Mouse (Mus musculus) intestine, postnatal 0 days (tissue): ENCODE results near the gene Trappc12. TPM values are rescaled to one million over a fixed set of nuclear protein-coding genes. Genes with fewer than 3 reads are reported as not detected.
A peak's percentile ranks its signal among the peaks of the same experiment; 100 is the strongest.

Experiments used
- ATAC-seq: fragments of 200-750 bp; cut with Nextera tagmentation; 2 replicates; pipeline ENCODE4 v1.8.0; 2017; ENCODE audit warnings: mild to moderate bottlenecking, moderate TSS enrichment, moderate library complexity
- H3K27ac ChIP-seq: fragments of 300-500 bp; sonication (generic); 2 replicates; pipeline ENCODE4 v1.5.1; 2014; ENCODE audit warnings: mild to moderate bottlenecking, low read depth, low read length, moderate library complexity
- H3K27me3 ChIP-seq: fragments of 300-500 bp; sonication (generic); replicated peaks from 2 replicates; pipeline ENCODE4 v1.6.1; 2014; ENCODE audit warnings: low read length, mixed read lengths; ENCODE audit not compliant: control insufficient read depth, insufficient read depth
- H3K36me3 ChIP-seq: fragments of 300-500 bp; sonication (generic); 2 replicates; pipeline ENCODE4 v1.6.1; 2014; ENCODE audit warnings: mild to moderate bottlenecking, moderate library complexity; ENCODE audit not compliant: control insufficient read depth, insufficient read depth
- H3K4me1 ChIP-seq: fragments of 300-500 bp; sonication (generic); replicated peaks from 2 replicates; pipeline ENCODE4 v1.6.1; 2014; ENCODE audit warnings: antibody characterized with exemption, low read length, mixed read lengths; ENCODE audit not compliant: control insufficient read depth, insufficient read depth
- H3K4me2 ChIP-seq: fragments of 300-500 bp; sonication (generic); replicated peaks from 2 replicates; pipeline ENCODE4 v1.6.1; 2014; ENCODE audit warnings: low read depth, mild to moderate bottlenecking, moderate library complexity
- H3K4me3 ChIP-seq: fragments of 300-500 bp; sonication (generic); 2 replicates; pipeline ENCODE4 v1.5.1; 2014; ENCODE audit warnings: low read depth, low read length
- H3K9ac ChIP-seq: fragments of 300-500 bp; sonication (generic); 2 replicates; pipeline ENCODE4 v1.6.1; 2014; ENCODE audit warnings: mild to moderate bottlenecking, low read depth, low read length
- H3K9me3 ChIP-seq: fragments of 300-500 bp; sonication (generic); 2 replicates; pipeline ENCODE4 v1.6.1; 2016; ENCODE audit warnings: mixed run types; ENCODE audit not compliant: control insufficient read depth
- CTCF ChIP-seq: sonication (generic); IDR thresholded peaks from 2 replicates; pipeline ENCODE4 v1.5.1; 2016; ENCODE audit warnings: low read depth, mild to moderate bottlenecking, control low read depth, antibody characterized with exemption, moderate library complexity
- WGBS: fragments of 180-500 bp; shearing (Covaris S2); extraction: QIAGEN DNeasy Blood & Tissue Kit; methylation state at CpG from one replicate; pipeline ENCODE4 v1.1.7; 2014; 5-methylcytosine and 5-hydroxymethylcytosine counted together
- polyA plus RNA-seq: library from polyadenylated mRNA; unstranded; fragments of >200 nt; fragmentation: Nextera tagmentation; extraction: Ambion mirVana; gene quantifications from 2 replicates; pipeline ENCODE4 v1.2.1, GENCODE M21; 2015

Gene Trappc12
- polyA plus RNA-seq, 1 experiment from 2014 or later, result 15.3 TPM

GRCm38 (mm10) chr12:28686199-28686879 lies 63.9 kb downstream of the Trappc12 start:
- Histone ChIP-seq H3K36me3 (peaks cover 21% of the 10 kb centered on the region), H3K9ac (no peak overlapping the region), H3K27ac (peak overlapping the region; percentile 54; the same call in 1 of the 2 replicates), H3K9me3 (no peaks in the 10 kb centered on the region), H3K4me3 (no peak overlapping the region), H3K27me3 (no peaks in the 10 kb centered on the region), H3K4me2 (peak overlapping the region; percentile 9; the same call in 1 of the 2 replicates), H3K4me1 (no peaks in the 10 kb centered on the region)
- WGBS, result 41% methylated on average over 8 of the region's 8 CpGs
- no peak for TF ChIP-seq CTCF
- ATAC-seq, result peak; percentile 72

GRCm38 (mm10) chr12:28685771-28686170 lies 64.5 kb downstream of the Trappc12 start:
- no peak for ATAC-seq
- Histone ChIP-seq H3K27me3 (no peaks in the 10 kb centered on the region), H3K27ac (peak overlapping the region; percentile 54; the same call in 1 of the 2 replicates), H3K4me3 (no peak overlapping the region), H3K4me1 (no peaks in the 10 kb centered on the region), H3K4me2 (no peak overlapping the region), H3K9me3 (no peaks in the 10 kb centered on the region), H3K36me3 (peaks cover 16% of the 10 kb centered on the region), H3K9ac (no peak overlapping the region)
- no peak for TF ChIP-seq CTCF
- WGBS, result 58% methylated on average over 3 of the region's 3 CpGs

GRCm38 (mm10) chr12:28684674-28685073 lies 65.6 kb downstream of the Trappc12 start:
- H3K36me3 ChIP-seq, result peaks cover 12% of the 10 kb centered on the region; the same call in 1 of the 2 replicates
- no peaks in the 10 kb centered on the region for H3K4me1 ChIP-seq
- no peak for ATAC-seq
- no peak overlapping the region for H3K4me3 ChIP-seq
- WGBS, result 96% methylated on average over 1 of the region's 1 CpGs
- H3K27ac ChIP-seq, result no peak overlapping the region
- TF ChIP-seq CTCF, result no peak
- H3K4me2 ChIP-seq, result no peak overlapping the region
- no peak overlapping the region for H3K9ac ChIP-seq
- H3K9me3 ChIP-seq, result no peaks in the 10 kb centered on the region
- H3K27me3 ChIP-seq, result no peaks in the 10 kb centered on the region

GRCm38 (mm10) chr12:28675925-28676209 lies 74.4 kb downstream of the Trappc12 start:
- H3K4me1 ChIP-seq, result 0 out of 2 replicates have a peak, but pooled peaks cover 4% of the 10 kb centered on the region
- H3K4me2 ChIP-seq, result peak overlapping the region; percentile 67
- peak overlapping the region; percentile 37; the same call in 1 of the 2 replicates for H3K9ac ChIP-seq
- H3K9me3 ChIP-seq, result no peaks in the 10 kb centered on the region
- no peaks in the 10 kb centered on the region for H3K27me3 ChIP-seq
- H3K4me3 ChIP-seq, result peak overlapping the region; percentile 69
- no peak for ATAC-seq
- H3K36me3 ChIP-seq, result peaks cover 12% of the 10 kb centered on the region; the same call in 1 of the 2 replicates
- H3K27ac ChIP-seq, result peak overlapping the region; percentile 90
- no peak for TF ChIP-seq CTCF
- WGBS, result 38% methylated on average over 5 of the region's 5 CpGs

- no peaks in the 10 kb centered on the region for H3K27me3 ChIP-seq
- 2% methylated on average over 53 of the region's 53 CpGs for WGBS
- 0 out of 2 replicates have a peak, but pooled peaks cover 4% of the 10 kb centered on the region for H3K4me1 ChIP-seq
- H3K9me3 ChIP-seq, result no peaks in the 10 kb centered on the region
- H3K4me3 ChIP-seq, result peak within 1 kb of the TSS; percentile 69
- peak within 1 kb of the TSS; percentile 90 for H3K27ac ChIP-seq
- 0 out of 2 replicates have a peak, but pooled peaks cover 7% of the 10 kb centered on the region for H3K36me3 ChIP-seq
- 0 out of 2 replicates have a peak, but pooled peaks have one; percentile 9 for TF ChIP-seq CTCF
- H3K4me2 ChIP-seq, result peak within 1 kb of the TSS; percentile 67
- peak within 1 kb of the TSS; percentile 66 for H3K9ac ChIP-seq
- ATAC-seq, result peak; percentile 94
These were observed 74.9 kb downstream of the Trappc12 start, which contains the start of gene Adi1 for GRCm38 (mm10) chr12:28675121-28675924. Adi1 (plus strand) TSS chr12:28675231.
